In the genomic region with DNA sequence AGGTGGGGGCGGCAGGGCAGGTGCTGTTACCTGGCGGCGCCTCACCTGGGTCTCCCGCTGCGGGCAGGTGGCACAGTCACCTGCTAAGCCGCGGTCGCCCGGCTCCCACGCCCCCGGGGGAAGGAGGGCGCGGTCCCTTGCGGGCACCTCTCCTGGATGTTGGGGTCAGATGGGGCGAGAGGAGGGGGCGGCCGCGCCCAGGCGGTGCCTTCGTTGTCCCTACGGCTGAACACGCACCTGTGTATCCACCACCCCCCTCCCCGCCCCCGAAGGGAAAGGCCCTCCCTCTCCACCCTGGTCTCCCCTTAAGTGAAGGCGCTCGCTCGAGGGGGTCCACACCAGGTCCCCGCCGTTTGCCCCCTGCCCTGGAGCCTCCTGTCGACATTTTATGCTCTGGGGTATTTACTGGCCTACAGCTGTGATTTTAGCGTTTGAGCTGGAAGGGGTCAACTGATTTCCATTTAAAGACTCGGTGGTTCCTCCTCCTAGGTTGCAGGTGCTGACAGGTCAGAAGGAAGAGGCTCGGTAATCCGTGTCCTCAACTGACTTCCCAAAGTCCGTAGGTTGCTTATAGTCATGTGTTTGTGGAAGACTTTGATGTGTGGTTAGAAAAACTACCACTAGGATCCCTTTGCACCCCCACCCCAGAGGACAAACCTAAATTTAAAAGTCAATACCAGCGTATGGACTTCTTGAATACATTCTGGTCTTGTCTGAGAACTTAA, we compare ENCODE assay signal across 8 mouse cellular contexts. TPM values are rescaled to one million over a fixed set of nuclear protein-coding genes. Genes with fewer than 3 reads are reported as not detected.
DNase-seq lines count a peak whose midpoint lies in the region; ATAC-seq and TF ChIP-seq lines count a peak whose summit lies in the region.

No protein-coding gene starts in this region.

- WGBS in embryonic facial prominence, embryonic 14.5 days = 6% methylated on average over 20 of the region's 36 CpGs
- WGBS in kidney, embryonic 14.5 days = 4% methylated on average over 31 of the region's 36 CpGs
- 4% methylated on average over 23 of the region's 36 CpGs for WGBS in midbrain, embryonic 16.5 days

- DNase-seq in layer of hippocampus, adult 2 months (ENCODE audit: low spot score in 2 of 2) = no peak
- DNase-seq in layer of hippocampus, adult 8-10 months (ENCODE audit: low spot score in 2 of 2) = no peak
- DNase-seq in ES-E14 (ENCODE audit: low read depth, low spot score) = no peak
- DNase-seq in embryonic facial prominence, embryonic 14.5 days (ENCODE audit: low spot score) = peak; percentile 11
- no peak for DNase-seq in gastrocnemius, postnatal 10 days
- DNase-seq in ovary, postnatal 14 days (ENCODE audit: low spot score) = no peak

- no peaks in the 10 kb centered on the region for H3K27me3 ChIP-seq in embryonic facial prominence, embryonic 14.5 days (replicated peaks; ENCODE audit: control insufficient read depth, insufficient read depth, low read length)
- H3K27me3 ChIP-seq in kidney, embryonic 14.5 days (ENCODE audit: control insufficient read depth, insufficient read depth, low read length) = no peaks in the 10 kb centered on the region
- no peaks in the 10 kb centered on the region for H3K27me3 ChIP-seq in midbrain, embryonic 16.5 days (ENCODE audit: control insufficient read depth, insufficient read depth, low read depth, low read length)

- peak overlapping the region; percentile 98 for H3K27ac ChIP-seq in layer of hippocampus, adult 2 months
- H3K27ac ChIP-seq in ES-E14 (ENCODE audit: insufficient read depth, low read depth, low read length, poor library complexity, severe bottlenecking) = no peak overlapping the region
- peak overlapping the region; percentile 84; the same call in 1 of the 2 replicates for H3K27ac ChIP-seq in embryonic facial prominence, embryonic 14.5 days (replicated peaks; ENCODE audit: low read depth, low read length)
- no peak overlapping the region for H3K27ac ChIP-seq in kidney, embryonic 14.5 days (ENCODE audit: low read depth, low read length)
- H3K27ac ChIP-seq in midbrain, embryonic 16.5 days (ENCODE audit: low read length) = peak overlapping the region; percentile 93

- no peaks in the 10 kb centered on the region for H3K36me3 ChIP-seq in ES-E14 (ENCODE audit: control insufficient read depth, insufficient read depth, low read length, poor library complexity, severe bottlenecking)
- H3K36me3 ChIP-seq in embryonic facial prominence, embryonic 14.5 days (ENCODE audit: control insufficient read depth, insufficient read depth, low read length) = no peaks in the 10 kb centered on the region
- no peaks in the 10 kb centered on the region for H3K36me3 ChIP-seq in kidney, embryonic 14.5 days (ENCODE audit: control insufficient read depth, insufficient read depth, low read length)
- peaks cover 7% of the 10 kb centered on the region; the same call in 1 of the 2 replicates for H3K36me3 ChIP-seq in midbrain, embryonic 16.5 days (ENCODE audit: control insufficient read depth, insufficient read depth, low read length)

- peak overlapping the region; percentile 91 for H3K4me3 ChIP-seq in layer of hippocampus, adult 2 months
- peak overlapping the region; percentile 78 to 93 for H3K4me3 ChIP-seq in ES-E14 (ENCODE audit: insufficient read depth in 1 of 2, low read depth in 1 of 2, low read length in 2 of 2, poor library complexity in 1 of 2, severe bottlenecking in 1 of 2)
- peak overlapping the region; percentile 79 for H3K4me3 ChIP-seq in embryonic facial prominence, embryonic 14.5 days (ENCODE audit: low read depth, low read length)
- H3K4me3 ChIP-seq in kidney, embryonic 14.5 days (ENCODE audit: low read length) = peak overlapping the region; percentile 83
- peak overlapping the region; percentile 85 for H3K4me3 ChIP-seq in midbrain, embryonic 16.5 days (ENCODE audit: low read depth, low read length)

- TF ChIP-seq CTCF in layer of hippocampus, adult 2 months (conservative IDR thresholded peaks at IDR 0.05) = peak; percentile 37

- peaks cover 0 to 2% of the 10 kb centered on the region in 2 experiments; a peak in 1 of 4 replicates for H3K4me1 ChIP-seq in ES-E14 (ENCODE audit: control insufficient read depth in 2 of 2, insufficient read depth in 2 of 2, low read length in 2 of 2, poor library complexity in 1 of 2)
- H3K4me1 ChIP-seq in embryonic facial prominence, embryonic 14.5 days (ENCODE audit: control insufficient read depth, insufficient read depth, low read length) = peaks cover 5% of the 10 kb centered on the region; the same call in 1 of the 2 replicates
- H3K4me1 ChIP-seq in kidney, embryonic 14.5 days (ENCODE audit: control insufficient read depth, insufficient read depth, low read length) = 0 out of 2 replicates have a peak, but pooled peaks cover 9% of the 10 kb centered on the region
- peaks cover 8% of the 10 kb centered on the region; the same call in 1 of the 2 replicates for H3K4me1 ChIP-seq in midbrain, embryonic 16.5 days (ENCODE audit: control insufficient read depth, insufficient read depth, low read length)

- peak overlapping the region; percentile 94 for H3K9ac ChIP-seq in ES-E14 (ENCODE audit: insufficient read depth, low read depth, low read length, poor library complexity, severe bottlenecking)
- H3K9ac ChIP-seq in embryonic facial prominence, embryonic 14.5 days (ENCODE audit: low read depth, low read length) = peak overlapping the region; percentile 88
- peak overlapping the region; percentile 94 for H3K9ac ChIP-seq in kidney, embryonic 14.5 days (ENCODE audit: low read depth, low read length)
- H3K9ac ChIP-seq in midbrain, embryonic 16.5 days (ENCODE audit: low read depth, low read length) = peak overlapping the region; percentile 98

- in situ Hi-C loops in ES-E14 (cut with MboI; ENCODE audit: low sequenced_read_pairs in 2 of 2, unreplicated experiment in 2 of 2) = no loop called here

- peak overlapping the region; percentile 99 for H3K4me2 ChIP-seq in embryonic facial prominence, embryonic 14.5 days (ENCODE audit: low read depth, low read length)
- H3K4me2 ChIP-seq in kidney, embryonic 14.5 days (replicated peaks; ENCODE audit: low read depth, low read length) = peak overlapping the region; percentile 96
- H3K4me2 ChIP-seq in midbrain, embryonic 16.5 days (ENCODE audit: low read length) = peak overlapping the region; percentile 87

- peak; percentile 27 for ATAC-seq in embryonic facial prominence, embryonic 14.5 days (ENCODE audit: low read depth)
- ATAC-seq in kidney, embryonic 14.5 days (ENCODE audit: low FRiP score, low TSS enrichment) = peak; percentile 54
- peak; percentile 61 for ATAC-seq in midbrain, embryonic 16.5 days

- H3K9me3 ChIP-seq in ES-E14 (ENCODE audit: control insufficient read depth, insufficient read depth, low read depth, low read length) = 0 out of 2 replicates have a peak, but pooled peaks cover 3% of the 10 kb centered on the region
- no peaks in the 10 kb centered on the region for H3K9me3 ChIP-seq in embryonic facial prominence, embryonic 14.5 days (ENCODE audit: control insufficient read depth, low read length)
- no peaks in the 10 kb centered on the region for H3K9me3 ChIP-seq in kidney, embryonic 14.5 days (ENCODE audit: control insufficient read depth, low read length)
- H3K9me3 ChIP-seq in midbrain, embryonic 16.5 days (replicated peaks; ENCODE audit: control insufficient read depth, low read length, poor library complexity, severe bottlenecking) = peaks cover 14% of the 10 kb centered on the region

TF ChIP-seq in ES-E14, 5 proteins besides CTCF, POLR2A, EP300 and RAD21:
- TF ChIP-seq HCFC1 (IDR thresholded peaks at IDR 0.05; ENCODE audit: borderline replicate concordance, insufficient read depth, low read length) (no peak), MAFK (IDR thresholded peaks at IDR 0.05; ENCODE audit: insufficient read depth, low read depth, low read length) (no peak), ZNF384 (IDR thresholded peaks at IDR 0.05; ENCODE audit: low read depth, low read length) (no peak), ZC3H11A (IDR thresholded peaks at IDR 0.05; ENCODE audit: borderline replicate concordance, low read depth, low read length) (no peak), CHD2 (IDR thresholded peaks at IDR 0.05; ENCODE audit: low read depth, low read length) (no peak)

RNA-seq across cellular contexts. Expression of a gene that starts 0.5 kb away (rescaled TPM):
- total RNA-seq in layer of hippocampus, adult 2 months (2021) = 10 to 100 TPM; 61.6 TPM
- total RNA-seq in layer of hippocampus, adult 8-10 months (2022) = 10 to 100 TPM; 57.6 to 59.7 (median 59.3) TPM
- total RNA-seq in ES-E14 (2012; rRNA removed) = 3.4 and 4.1 TPM in 2 replicates
- polyA plus RNA-seq in embryonic facial prominence, embryonic 14.5 days (2014; fragmentation: Nextera tagmentation; extraction: Ambion mirVana) = 10.4 and 10.6 TPM in 2 replicates
- 8.0 and 12.1 TPM in 2 replicates for polyA plus RNA-seq in kidney, embryonic 14.5 days (2014; fragmentation: Nextera tagmentation; extraction: Ambion mirVana)
- 17.5 and 18.5 TPM in 2 replicates for polyA plus RNA-seq in midbrain, embryonic 16.5 days (2015; fragmentation: Nextera tagmentation; extraction: Ambion mirVana)
- 1 to 10 TPM; 6.9 to 7.0 TPM for total RNA-seq in gastrocnemius, postnatal 10 days (2021)

Comparison
In these comparisons a context has a peak if more than half of its experiments do, and no peak if none do; other contexts are left out.
1. H3K27ac ChIP-seq: peak in layer of hippocampus, adult 2 months (single experiment), embryonic facial prominence, embryonic 14.5 days (single experiment) and midbrain, embryonic 16.5 days (single experiment); none in ES-E14 (single experiment) and kidney, embryonic 14.5 days (single experiment).
2. RNA of a gene that starts 0.5 kb away (total RNA-seq): 61.6 TPM in layer of hippocampus, adult 2 months and 57.6 to 59.7 TPM in layer of hippocampus, adult 8-10 months; 6.9 to 7.0 TPM in gastrocnemius, postnatal 10 days and 3.4 to 4.1 TPM in ES-E14; every median in the first group is over 4 times any median in the second.
3. Peak in every context shown above with its lines, with median percentiles within 50 percentile points of each other: H3K4me3 ChIP-seq, H3K9ac ChIP-seq, ATAC-seq and H3K4me2 ChIP-seq.